Mouse (Mus musculus): ENCODE measurements around the gene Tdrkh.

DNA sequence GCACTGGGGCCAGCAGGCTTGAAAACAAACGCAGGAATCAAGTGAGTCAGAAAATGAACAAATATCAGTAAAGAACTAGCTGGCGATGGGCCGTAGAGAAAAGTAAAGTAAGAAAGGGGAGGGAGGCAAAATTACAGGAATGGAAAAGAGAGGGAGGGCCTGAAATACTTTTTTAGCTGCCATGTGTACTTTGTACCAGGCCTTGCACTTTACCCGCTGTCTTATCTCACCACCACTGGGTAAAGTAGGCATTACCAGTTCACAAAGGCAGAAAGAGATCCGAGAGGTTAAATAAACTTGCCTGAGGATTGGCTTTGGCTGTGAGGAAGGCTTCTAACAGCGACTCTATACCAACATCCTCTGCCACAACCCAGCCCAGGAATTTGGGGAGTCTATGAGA lies 45.6 kb upstream of the Tdrkh start:
- TF ChIP-seq CTCF (IDR thresholded peaks at IDR 0.05; ENCODE audit: extremely low read depth, insufficient read depth, low read length) (no peak), POLR2A (IDR thresholded peaks at IDR 0.05; ENCODE audit: extremely low read depth, insufficient read depth, low read length) (no peak)
